Mouse (Mus musculus): ENCODE measurements around the gene Gm6793. TPM values are rescaled to one million over a fixed set of nuclear protein-coding genes. Genes with fewer than 3 reads are reported as not detected.

Gm6793 gene
- not detected in 2 replicates for polyA plus RNA-seq (2012; rRNA removed)

DNA sequence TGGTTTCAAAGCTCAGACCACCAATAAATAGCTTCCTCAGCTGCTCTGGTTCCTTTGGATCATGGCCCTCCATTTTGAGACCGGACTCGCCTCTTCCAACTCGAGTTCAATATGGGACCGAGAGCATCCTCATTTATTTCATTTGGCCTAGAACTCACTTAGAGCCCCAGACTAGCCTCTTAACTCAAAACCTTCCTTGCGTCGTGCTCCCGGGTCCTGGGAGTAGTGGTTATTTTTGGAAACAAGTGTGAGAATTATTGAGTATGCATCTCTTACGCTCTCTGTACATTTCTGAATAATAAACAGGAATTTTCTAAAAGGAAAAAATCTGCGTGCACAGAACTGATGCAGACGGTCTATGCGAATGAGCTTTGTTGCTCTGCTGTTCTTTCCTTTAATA is at the start of gene Gm6793:
Gm6793 (minus strand) TSS at position 101 of the 400 bp plus-strand sequence.

DNA sequence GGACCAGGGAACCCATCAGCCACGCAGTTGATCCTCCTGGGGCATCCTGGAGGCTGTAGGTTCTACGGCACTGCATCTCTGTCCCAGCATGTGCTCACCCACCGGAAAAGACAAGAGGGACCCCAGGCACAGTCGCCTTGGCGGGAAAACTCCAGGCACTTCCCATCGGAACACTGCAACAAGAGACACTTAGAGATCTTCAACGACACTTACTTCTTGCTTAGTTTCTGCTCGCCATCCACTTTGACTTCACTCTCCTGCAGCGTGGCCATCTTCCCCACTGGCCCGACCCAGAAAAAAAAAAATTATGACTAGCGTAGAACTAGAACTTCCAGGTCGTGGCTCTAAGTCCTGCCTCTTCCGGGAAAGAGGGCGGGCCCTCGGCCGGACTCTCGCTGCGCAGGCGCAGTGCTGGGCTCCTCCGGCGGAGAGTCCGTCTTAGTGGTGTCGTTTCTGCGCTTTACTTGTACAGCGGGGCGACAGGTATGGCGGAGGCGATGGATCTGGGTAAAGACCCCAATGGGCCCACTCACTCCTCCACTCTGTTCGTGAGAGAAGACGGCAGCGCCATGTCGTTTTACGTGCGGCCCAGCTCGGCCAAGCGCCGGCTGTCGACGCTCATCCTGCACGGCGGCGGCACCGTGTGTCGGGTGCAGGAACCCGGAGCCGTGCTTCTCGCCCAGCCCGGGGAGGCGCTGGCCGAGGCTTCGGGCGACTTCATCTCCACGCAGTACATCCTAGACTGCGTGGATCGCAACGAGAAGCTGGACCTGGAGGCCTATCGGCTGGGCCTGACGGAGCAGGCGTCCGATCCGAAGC is 3.6 kb downstream of the Gm6793 start, which contains the start of the genes Kars and Terf2ip:
Kars (minus strand) TSS at position 327 of the 819 bp plus-strand sequence.
Terf2ip (plus strand) TSS at position 402 of the 819 bp plus-strand sequence.

DNA sequence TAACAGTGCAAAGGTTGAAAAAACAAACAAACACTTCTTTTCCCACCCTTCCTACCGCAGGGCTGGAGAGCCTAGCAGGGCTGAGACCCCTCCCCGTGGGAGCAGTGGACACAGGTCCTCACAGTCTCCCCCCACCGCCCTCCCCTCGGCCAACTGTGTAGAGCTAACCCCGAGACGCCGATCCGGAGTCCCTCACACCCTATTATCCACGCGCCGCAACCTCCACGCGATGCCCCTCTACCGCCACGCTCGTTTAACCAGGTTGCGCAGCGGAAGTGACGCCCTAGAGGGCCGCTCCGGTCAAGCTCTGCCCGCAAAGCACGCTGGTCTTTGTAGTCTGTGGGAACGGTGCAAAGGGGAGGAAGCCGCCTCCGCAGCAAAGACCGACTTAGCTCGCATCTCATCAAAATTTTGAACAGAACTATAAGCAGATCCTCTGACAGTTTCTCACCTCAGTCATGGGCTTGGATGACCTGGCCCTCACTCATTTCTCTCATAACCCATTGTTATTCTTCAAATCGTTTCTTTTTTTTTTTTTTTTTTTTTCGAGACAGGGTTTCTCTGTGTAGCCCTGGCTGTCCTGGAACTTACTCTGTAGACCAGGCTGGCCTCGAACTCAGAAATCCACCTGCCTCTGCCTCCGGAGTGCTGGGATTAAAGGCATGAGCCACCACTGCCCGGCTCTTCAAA is 22.7 kb downstream of the Gm6793 start, which contains the start of gene Adat1:
Adat1 (minus strand) TSS at position 290 of the 690 bp plus-strand sequence.

Other genes starting within 250 kb of the Gm6793 start
- 1.8 and 2.1 TPM in 2 replicates for gene Cfdp1, start 160.7 kb downstream of the Gm6793 start, polyA plus RNA-seq (2012; rRNA removed)
- gene Tmem170, start 138.3 kb downstream of the Gm6793 start, polyA plus RNA-seq (2012; rRNA removed), result 4.5 and 5.3 TPM in 2 replicates
- gene Chst5, start 104.6 kb downstream of the Gm6793 start, polyA plus RNA-seq (2012; rRNA removed), result 2.0 TPM in 2 replicates
- 4.2 and 5.7 TPM in 2 replicates for gene Tmem231, start 81.2 kb downstream of the Gm6793 start, polyA plus RNA-seq (2012; rRNA removed)
- 20.5 and 23.9 TPM in 2 replicates for gene Gabarapl2, start 74.3 kb downstream of the Gm6793 start, polyA plus RNA-seq (2012; rRNA removed)
- gene Adat1, start 22.7 kb downstream of the Gm6793 start, polyA plus RNA-seq (2012; rRNA removed), result 1.6 and 1.8 TPM in 2 replicates
- 37.6 and 47.0 TPM in 2 replicates for gene Kars, start 3.7 kb downstream of the Gm6793 start, polyA plus RNA-seq (2012; rRNA removed)
- 9.7 and 12.3 TPM in 2 replicates for gene Terf2ip, start 3.6 kb downstream of the Gm6793 start, polyA plus RNA-seq (2012; rRNA removed)

Measured in colon, adult 2 months (tissue).